Mouse (Mus musculus) kidney, postnatal 4 days (tissue): Measurements from ENCODE around the gene Zfyve26.
"Not testable (repeated sequence)": the region's sequence is repeated elsewhere in the genome, so short reads cannot be mapped to it uniquely, and the experiment has no call there.

Experiments
- DNase-seq, 2 experiments: peaks; one replicate each; pipeline ENCODE4 v3.0.0; 2021; ENCODE audit warnings: mixed read lengths in 2 of 2

Gene Zfyve26

DNA sequence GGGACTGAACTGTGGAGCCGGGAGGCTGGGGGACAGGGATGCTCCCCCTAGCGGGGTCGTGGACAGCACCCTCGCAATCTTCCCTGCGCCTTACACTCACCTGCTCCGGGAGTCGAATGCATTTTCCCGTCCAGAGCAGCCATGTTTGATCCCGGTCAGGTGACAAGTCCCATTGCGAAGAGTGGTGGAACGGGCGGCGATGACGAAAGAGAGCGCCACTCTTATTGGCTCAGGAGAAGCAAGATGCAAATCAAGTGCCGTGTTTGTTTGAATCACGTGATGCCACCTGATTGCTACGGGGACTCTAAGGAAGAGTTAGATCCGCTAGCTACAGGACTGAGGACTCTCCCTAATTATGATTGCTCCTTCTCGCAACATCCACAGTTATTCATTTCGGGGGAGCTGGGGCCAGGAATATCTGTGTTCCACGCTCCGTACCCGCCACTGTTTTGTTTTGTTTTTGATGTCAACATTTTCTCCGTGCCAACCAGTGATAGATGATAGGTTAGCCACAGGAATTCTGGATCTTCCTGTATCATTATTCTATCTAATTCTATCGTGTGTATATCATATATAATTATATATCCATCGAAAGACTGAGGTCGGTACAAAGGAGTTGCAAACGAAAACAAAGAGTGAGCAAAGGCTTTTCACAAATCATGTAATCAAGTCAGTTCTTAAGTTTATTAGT is at the start of gene Zfyve26:
Gene Zfyve26, minus strand, starts transcription at position 179 of the 691 bp plus-strand sequence.
- peak; percentile 92 to 96 for DNase-seq

DNA sequence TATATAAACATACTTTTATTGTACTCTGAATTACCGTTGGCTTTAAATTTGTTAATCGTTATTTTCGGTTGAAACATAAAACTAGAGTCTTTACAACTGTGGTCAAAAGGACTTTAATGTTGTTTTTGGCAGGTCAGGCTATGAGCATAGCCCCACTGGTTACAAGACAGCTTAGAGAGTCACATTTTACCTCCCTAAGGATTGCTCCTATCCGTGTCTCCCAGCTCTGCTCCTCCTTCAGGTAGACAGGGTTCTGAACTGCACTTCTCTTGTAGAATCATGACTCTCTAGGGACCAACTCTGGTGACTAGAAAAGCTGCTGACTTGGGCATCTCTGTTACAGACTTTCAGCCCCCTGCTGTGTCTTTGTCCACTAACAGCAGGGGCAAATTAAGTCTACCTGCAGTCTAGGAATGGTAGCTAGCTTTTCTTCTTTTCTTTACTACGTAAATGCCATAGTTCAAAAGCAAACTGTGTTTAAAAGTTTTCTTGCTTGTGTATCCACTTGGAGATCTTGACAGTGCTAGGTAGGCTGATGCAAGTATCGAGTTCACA is 45.3 kb upstream of the Zfyve26 start:
- no peak for DNase-seq

DNA sequence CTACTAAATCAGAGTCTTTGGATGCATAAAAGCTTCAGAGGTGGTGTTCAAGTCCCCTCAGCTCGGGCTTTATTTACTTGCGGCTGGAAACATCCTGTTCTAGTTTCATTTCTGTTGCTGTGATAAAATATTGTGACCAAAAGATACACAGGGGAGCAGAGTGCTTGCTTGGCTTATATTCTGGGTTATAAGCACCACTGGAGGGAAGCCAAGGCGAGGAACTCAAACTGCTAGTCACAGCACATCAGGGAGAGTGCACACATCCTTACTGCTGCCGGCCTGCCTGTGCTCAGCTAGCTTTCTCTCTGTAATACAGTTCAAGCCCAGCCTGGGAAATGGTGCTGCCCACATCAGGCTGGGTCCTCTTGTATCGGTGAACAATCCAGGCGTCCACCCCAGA is 44.4 kb upstream of the Zfyve26 start:
- peak; percentile 62 to 70 for DNase-seq

DNA sequence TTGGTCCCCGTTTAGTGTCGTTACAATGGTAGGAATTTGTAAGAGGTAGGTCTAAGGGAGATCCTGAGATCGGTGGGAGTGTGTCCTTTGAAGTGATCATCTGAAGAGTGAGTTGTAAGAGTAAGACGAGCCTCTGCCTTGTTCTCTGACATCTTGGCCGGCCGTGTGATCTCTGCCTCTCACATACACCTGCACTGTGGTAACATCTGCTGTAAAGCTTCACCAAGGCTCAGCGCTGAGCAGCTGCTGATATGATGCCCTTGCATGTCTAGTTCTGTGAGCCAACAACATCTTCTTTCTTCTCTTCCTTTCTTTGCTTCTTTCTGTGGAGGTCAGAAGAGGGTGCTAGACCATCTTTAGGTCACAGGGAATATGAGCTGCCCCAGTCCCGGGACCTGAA is 42.7 kb upstream of the Zfyve26 start:
- DNase-seq: no peak

DNA sequence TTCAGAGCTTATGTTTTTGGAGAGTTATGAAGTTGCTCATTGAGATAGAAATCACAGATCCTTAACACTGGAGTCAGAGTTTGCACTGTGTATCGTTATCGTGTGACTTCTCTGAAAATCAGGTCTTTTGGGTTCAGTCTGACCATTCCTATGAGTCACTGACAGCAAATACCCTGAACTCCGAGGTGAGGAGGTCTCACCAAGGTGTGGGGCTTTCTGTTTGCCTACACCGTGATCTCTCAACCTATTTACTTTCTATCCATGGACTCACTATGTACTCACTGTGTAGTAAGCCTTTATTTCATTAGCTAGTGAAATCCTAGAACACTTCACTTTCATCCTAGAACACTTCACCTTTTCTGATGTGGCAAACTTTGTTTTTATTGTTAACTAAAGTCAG is 35.6 kb upstream of the Zfyve26 start:
- DNase-seq: no peak

DNA sequence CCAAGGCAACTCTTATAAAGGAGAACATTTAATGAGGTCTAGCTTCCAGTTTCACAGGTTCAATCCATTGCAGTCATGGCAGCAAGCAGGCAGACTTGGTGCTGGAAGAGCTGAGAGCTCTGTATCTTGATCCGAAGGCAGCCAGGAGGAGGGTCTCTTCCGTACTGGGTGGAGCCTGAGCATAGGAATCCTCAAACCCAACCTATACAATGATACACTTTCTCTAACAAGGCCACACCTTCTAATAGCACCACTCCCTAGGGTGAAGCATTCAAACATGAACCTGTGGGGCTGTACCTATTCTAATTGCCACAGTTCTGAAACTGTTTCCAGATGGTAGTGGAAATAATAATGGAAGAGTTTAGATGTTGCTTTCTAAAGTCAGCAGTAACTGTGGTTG is 34.5 kb upstream of the Zfyve26 start:
- DNase-seq: no peak

DNA sequence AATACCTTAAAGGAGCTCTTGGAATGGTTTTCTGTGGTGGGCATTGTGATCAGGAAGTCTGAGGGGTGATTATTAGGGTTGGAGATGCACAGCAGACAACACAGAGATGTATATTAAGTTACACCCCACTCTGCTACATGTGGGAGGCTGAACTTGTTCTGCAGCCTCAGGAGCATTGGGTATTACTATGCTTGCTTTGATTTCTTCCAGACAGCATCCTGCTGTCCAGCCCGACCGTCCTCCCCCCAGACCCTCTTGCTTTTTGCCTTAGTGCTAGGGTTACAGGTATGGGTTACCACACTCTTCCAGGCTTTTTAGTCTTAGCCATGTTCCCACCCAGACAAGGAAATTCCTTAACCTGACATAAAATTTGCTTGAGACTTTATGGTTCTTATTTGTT is 31.8 kb upstream of the Zfyve26 start:
- DNase-seq: peak in 1 of 2 experiments; percentile 7

DNA sequence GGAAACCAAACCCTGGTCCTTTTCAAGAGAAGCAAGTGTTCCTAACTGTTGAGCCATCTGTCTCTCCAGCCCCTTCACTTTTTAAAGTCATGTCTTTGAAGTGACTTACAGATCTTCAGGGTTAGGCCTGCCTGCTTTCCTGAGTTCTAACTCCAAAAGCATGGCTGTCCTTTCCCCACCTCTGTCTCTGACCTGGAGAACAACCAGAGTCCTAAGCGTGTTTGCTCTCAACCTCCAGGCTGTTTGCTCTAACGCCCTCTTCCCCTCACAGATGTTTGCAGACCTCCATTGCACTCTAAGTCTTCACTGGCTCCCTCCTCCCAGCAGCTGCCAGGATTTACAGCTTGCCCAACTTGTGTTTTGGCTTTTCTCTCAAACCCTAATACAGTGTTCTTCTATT is 30.6 kb upstream of the Zfyve26 start:
- DNase-seq: no peak

DNA sequence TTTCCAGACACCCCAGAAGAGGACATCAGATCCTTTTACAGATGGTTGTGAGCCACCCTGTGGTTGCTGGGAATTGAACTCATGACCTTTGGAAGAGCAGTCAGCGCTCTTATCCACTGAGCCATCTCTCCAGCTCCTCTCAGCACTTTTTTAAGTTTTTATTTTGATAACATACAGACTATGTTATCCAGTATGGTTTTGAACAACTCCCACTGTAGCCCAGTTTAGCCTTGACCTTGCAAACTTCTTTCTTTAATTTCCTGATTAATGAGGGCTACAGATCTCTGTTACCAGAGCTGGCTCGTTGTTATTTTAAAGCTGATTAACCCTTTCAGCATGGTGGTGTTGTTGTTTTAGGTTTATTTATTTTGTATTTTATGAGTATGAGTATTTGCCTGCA is 30.1 kb upstream of the Zfyve26 start:
- no peak for DNase-seq

DNA sequence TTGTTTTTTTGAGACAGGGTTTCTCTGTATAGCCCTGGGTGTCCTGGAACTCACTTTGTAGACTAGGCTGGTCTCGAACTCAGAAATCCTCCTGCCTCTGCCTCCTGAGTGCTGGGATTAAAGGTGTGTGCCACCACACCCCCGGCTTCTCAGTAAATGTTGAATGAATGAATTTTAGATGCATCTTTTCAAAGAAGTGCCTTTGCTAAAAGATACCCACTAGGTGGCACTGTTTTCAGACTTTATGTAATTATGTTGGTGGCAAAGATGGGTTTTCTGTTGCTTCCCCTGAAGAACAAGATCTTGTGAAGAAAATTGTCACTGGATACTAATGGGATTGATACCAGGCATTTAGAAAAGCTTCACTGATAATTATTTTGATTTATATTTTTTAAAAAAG is 26.4 kb upstream of the Zfyve26 start:
- DNase-seq: not testable (repeated sequence)

DNA sequence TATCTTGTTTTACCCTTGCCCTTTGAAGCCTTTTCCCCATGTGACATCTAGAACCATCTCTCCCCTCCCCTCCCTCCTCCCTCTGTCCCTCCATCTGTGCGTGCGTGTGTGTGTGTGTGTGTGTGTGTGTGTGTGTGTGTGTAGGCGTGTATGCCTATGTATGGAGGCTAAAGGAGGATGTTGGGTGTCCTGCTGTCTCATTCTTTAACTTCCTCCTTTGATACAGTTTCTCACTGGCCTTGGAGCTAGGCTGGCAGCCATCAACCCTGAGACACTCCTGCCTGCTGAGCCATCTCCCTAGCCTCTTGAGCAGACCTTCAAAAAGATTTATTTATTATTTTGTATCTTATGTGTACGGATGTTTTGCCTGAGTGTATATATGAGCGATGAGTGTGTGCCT is 24.8 kb upstream of the Zfyve26 start:
- no peak for DNase-seq

DNA sequence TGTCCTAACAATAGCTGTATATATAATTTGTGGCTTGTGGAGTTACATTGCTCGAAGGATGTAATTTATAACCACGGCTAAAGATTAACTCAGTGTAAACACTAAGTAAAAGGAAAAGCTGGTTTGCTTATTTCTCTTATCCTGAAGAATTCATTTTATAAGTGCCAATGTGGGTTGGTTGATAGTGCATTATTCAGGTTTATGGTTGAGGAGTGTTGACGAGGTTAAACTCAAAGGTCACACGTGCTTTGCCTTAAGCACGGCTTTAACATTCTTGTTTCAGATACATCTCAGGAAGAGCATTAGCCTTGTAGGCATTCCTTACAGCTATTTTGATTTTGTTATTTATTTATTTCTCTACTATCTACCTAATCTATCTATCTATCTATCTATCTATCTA is 21.2 kb upstream of the Zfyve26 start:
- DNase-seq: no peak

DNA sequence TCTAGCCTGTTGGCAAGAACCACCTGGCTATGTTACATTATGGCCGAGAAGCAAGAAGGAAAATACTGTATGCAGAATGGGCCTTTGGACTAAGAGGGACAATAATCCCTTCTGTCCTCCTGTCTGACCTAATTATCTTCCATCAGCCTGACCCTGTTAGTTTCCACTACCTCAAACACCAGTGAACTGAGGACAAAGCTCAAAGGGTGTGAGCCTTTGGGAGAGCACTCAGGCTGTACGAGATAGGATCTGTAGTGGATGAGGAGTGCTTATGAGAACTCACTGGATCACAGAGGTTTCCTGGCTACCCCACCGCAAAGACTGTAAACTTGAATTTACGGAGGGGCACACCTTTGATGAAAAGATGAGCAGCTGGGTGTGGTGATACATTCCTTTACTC is 17.6 kb upstream of the Zfyve26 start:
- DNase-seq: no peak

DNA sequence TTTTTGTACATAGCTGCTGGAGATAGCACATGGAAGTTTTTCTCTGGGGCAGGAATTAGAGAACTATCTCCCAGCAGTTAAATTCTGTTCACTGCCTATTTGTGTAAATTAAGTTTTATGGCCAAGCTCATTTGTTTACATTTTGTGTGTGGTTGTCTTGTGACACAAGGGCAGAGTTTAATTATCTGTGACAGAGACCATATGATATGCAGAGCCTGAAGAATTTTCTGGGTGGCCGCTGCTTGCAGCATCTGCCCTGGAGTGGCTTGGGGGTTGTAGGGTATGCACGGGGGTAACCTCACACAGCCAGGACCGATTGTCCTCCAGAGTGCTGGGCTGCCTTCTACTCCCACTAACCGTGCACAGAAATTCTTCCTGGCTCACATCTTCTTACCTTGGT is 9.9 kb upstream of the Zfyve26 start:
- DNase-seq: peak; percentile 30 to 48

DNA sequence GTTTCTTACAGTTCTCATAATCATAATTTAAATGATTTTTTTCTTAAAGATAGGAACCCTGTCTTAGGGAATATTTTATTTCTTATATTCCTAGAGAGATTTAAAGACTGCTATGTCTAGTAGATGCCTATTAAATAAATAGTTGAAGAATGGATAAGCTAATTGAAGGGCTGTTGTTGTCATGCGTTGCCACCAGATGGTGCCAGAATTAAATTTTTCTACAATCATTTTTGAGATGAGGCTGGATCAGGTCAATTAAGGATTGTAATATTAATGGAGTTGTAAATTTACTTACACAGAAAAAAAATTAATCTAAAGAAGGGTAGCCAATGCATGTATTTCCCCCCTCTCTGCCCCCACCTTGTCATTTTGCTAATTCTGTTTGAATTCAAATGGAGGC is 9.0 kb upstream of the Zfyve26 start:
- DNase-seq: peak in 1 of 2 experiments; percentile 39

DNA sequence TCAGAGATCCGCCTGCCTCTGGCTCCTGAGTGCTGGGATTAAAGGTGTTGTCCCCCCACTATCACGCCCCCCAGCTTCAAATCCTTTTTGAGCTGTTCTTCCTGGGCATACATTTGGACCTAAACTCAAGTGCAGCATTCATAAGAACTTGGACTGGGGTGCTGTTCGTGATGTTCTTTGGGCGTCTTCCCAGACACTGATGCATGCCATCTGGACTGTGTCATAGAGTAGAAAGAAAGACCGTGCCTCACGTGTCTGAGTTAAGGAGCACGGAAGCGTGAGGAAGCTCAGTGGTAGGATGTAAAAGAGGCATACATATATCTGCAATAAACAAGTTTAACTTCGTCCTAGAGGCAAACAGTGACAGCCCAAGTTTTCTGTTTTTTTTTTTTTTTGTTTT is 5.7 kb upstream of the Zfyve26 start:
- peak; percentile 74 for DNase-seq

DNA sequence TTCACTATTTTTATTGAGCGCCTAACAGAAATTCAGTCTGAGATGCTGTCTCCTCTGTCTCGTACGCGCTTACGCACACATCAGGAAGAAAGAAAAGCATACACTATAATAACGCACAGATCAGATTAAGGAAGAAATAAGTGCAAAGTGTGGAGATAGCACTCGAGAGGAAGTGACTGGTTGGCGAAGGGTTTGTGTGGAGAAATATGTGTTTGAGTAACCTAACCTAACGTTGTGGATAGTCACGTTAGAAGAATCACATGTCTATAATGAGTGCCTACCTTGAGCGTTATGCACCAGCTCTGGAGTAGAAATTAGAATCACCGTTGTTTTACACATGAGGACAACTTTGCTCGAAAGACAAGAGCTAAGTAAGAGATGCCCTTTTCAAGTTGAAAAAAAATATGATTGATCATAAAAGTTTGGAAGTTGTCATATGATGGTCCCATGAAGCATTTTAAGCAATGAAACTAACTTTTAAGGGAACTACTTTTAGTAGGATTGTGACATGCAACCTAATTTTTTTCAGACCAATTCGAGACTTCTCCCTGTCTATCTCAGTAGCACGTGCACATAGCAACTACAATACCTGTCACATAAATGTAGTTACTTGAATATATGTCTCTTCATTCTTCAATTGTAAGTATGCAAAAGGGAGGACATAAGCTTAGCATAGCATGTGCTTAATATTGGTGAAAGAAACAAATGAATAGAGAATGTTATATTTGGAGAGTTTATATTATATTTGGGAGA is 2.0 kb upstream of the Zfyve26 start:
- DNase-seq: no peak

DNA sequence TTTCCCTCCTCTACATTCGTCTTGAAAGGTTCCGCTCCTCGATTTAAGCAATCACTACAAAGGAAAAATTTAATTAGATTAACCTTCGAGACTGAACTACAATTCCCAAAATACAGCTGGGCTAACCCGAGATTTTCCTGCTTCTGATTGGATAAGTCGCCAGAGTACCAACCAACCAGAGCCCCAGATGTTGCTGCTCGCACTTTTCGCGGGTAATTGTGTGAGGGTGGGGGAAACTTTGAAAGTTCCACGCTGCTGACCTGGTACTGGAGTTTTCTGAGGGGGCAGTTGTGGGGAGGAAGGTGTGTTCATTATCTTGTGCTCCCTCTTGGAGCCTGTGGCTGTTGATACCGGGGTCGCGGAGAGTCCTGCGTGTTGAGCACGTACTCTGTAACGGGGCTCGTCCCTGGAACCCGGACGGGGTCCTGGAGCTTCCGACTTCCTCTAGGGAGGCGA is 1.0 kb upstream of the Zfyve26 start, which contains the start of gene Rad51b:
Gene Rad51b, plus strand, starts transcription at position 162 of the 456 bp plus-strand sequence.
- DNase-seq: peak; percentile 71 to 82

DNA sequence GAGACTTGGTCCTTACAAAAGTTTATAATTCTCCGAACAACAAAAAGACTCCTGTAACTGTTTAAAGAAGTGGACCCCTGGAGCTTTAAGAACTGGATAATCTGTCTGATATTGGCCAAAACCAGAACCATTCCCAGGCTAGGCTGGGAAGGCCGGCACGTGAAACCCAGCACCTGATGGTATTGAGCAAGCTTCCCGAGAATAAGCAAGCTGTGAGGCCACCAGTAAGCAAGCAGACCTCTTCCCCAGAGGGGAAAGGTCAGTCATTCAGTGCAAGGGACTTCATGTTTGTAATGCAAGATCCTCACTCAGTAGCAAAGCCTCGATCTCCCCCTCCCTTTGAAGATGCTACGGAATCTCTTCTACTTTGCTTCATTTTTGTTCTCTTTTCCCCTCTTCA is 3.2 kb downstream of the Zfyve26 start:
- no peak for DNase-seq

DNA sequence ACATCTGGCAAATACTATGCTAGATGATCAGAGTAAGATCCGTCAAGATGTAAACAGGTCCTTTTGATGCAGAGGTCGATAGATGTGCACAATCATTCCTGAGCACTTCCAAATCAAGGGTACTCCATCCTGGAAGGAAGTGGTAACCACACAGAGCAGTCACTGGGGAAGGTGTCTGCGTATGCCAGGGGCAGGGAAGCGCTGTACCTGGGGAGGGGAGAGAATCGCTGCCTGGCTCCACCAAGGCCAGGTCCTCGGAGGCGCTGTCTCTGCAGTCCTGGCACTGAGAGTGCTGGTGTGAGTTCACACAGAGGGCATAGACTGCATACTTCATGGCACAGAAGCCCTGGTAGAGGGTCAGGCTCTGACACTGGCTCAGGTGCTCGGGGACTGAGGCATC is 13.5 kb downstream of the Zfyve26 start:
- DNase-seq: no peak

DNA sequence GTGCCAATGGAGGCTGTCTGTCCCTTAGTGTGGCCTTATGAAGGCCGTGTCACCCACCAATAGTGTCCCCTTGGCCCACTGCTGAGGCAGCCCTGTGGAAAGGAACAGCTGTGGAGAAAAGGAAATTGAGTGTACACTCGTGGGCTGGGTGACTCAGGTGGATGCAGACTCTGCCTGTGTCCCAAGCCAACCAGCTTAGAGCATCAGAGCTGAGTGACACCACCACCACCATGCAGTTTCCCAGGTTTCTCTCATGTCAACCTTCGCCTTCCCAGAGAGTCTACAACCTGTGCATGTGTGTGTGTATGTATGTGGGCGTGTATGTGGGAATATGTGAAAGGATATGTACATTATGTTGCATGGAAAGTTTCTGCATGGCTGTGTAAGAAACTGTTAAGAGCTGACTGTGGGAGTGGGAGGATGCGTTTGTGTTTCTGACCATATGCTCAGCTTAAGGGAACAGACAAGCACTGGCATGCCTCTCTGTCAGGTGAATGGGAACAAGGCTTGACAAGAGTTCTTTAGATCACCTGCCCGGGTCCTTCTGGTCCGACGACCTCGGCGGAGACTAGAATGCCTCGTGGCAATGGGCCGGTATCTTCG is 16.5 kb downstream of the Zfyve26 start:
- no peak for DNase-seq

DNA sequence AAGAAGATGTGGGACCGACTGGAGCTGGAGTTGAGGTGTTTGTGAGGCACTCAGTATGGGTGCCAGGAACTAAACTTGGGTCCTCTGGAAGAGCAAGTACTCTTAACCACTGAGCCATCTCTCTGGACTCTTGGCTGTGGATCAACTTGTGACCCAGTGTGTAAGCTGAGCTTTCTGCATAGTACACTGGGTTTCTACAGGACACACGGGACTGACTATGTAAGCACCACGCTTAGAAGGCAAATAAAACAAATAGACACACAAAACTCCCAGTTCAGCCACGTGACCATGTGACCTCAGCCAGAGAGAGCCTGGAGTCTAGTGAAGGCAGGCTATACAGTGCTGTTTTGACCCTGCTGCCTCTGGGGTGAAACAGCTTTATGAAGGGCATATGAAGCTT is 23.5 kb downstream of the Zfyve26 start:
- no peak for DNase-seq

DNA sequence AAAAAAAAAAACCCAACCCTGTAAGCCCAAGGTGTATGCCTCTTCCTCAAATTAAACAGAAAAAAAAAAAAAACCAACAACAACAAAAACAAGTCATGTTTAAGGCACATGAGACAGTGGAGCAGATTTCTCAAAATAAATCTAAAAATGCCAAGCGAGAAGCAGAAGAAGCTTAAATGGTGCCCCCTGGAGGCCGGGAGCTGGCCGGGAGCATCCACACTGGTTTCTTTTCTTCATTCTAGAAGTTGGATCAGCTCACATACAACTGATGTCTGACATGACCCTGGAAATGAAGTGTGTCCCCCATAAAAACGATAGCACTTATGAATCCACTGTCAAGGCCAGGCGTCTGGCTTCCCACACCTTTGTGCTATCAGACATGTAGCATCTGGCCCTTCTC is 35.1 kb downstream of the Zfyve26 start:
- DNase-seq: peak; percentile 75 to 76

DNA sequence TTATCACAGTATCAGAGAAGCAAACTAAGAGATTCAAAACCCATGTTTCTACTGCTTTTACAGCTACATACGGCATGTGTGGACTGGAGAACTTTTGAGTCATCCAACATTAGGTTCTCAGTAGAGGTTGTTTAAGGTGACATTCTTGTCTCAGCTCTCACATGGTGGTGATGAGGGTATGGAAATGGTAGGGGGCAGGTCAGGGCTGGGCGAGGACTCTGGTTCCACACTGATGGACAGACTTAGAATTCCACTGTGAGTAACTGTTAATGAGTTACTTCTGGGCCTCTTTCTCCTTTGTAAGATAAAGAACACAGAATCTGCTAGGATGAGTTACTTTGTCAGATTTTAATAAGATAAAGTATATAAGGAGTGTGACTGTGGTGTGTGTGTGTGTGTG is 36.0 kb downstream of the Zfyve26 start:
- peak in 1 of 2 experiments; percentile 22 for DNase-seq
